Mouse (Mus musculus): Measurements from ENCODE around the gene Rpap2. TPM values are rescaled to one million over a fixed set of nuclear protein-coding genes. Genes with fewer than 3 reads are reported as not detected.

The Rpap2 gene
- polyA plus RNA-seq, 1 experiment from 2014 or later = 21.9 TPM

- ATAC-seq (ENCODE audit: low FRiP score, low read depth) = peak; percentile 95
- WGBS = 11% methylated on average over 46 of the region's 46 CpGs
- Histone ChIP-seq H3K27ac (replicated peaks) (peak overlapping the region; percentile 68), H3K4me2 (peak overlapping the region; percentile 89), H3K27me3 (0 out of 2 replicates have a peak, but pooled peaks cover 4% of the 10 kb centered on the region), H3K36me3 (no peaks in the 10 kb centered on the region), H3K9ac (peak overlapping the region; percentile 46), H3K9me3 (no peaks in the 10 kb centered on the region), H3K4me3 (peak overlapping the region; percentile 50), H3K4me1 (replicated peaks) (peaks cover 13% of the 10 kb centered on the region)
Measured at GRCm38 (mm10) chr5:107687592-107688498, 90.7 kb downstream of the Rpap2 start.

DNA sequence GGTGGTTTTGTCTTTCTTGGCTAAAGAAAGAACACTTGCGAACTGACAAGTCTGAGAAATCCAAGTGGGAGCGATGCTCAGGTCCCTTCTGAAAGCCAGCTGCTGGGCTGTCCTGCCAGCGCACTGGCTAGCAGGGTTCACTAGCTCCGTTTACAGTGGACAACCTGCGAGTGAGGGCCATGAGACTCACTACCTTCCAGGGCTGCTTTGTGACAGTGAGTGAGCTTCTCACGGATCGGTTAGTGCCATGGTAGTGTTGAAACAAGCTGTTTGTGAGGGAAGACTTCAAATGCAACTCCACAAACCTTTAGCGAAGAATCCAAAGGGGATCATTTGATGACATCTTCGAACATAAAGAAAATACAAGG, 91.3 kb downstream of the Rpap2 start:
- H3K27ac ChIP-seq (replicated peaks) = peak overlapping the region; percentile 68
- 0 out of 2 replicates have a peak, but pooled peaks cover 4% of the 10 kb centered on the region for H3K27me3 ChIP-seq
- no peaks in the 10 kb centered on the region for H3K36me3 ChIP-seq
- no peak; the same call in 1 of the 2 replicates for ATAC-seq (ENCODE audit: low FRiP score, low read depth)
- peak overlapping the region; percentile 50 for H3K4me3 ChIP-seq
- WGBS = 25% methylated on average over 9 of the region's 9 CpGs
- H3K4me1 ChIP-seq (replicated peaks) = peaks cover 13% of the 10 kb centered on the region
- H3K9me3 ChIP-seq = no peaks in the 10 kb centered on the region
- H3K4me2 ChIP-seq = peak overlapping the region; percentile 89
- peak overlapping the region; percentile 46 for H3K9ac ChIP-seq

GRCm38 (mm10) chr5:107695019-107695418, 97.8 kb downstream of the Rpap2 start:
- no peaks in the 10 kb centered on the region for H3K36me3 ChIP-seq
- no peak overlapping the region for H3K9ac ChIP-seq
- 82% methylated on average over 3 of the region's 3 CpGs for WGBS
- H3K27me3 ChIP-seq = no peaks in the 10 kb centered on the region
- H3K27ac ChIP-seq (replicated peaks) = no peak overlapping the region
- no peak overlapping the region for H3K4me3 ChIP-seq
- H3K9me3 ChIP-seq = no peaks in the 10 kb centered on the region
- no peaks in the 10 kb centered on the region for H3K4me1 ChIP-seq (replicated peaks)
- H3K4me2 ChIP-seq = no peak overlapping the region
- ATAC-seq (ENCODE audit: low FRiP score, low read depth) = no peak

- no peaks in the 10 kb centered on the region for H3K36me3 ChIP-seq
- H3K27me3 ChIP-seq = no peaks in the 10 kb centered on the region
- WGBS = 89% methylated on average over 8 of the region's 8 CpGs
- H3K4me3 ChIP-seq = no peak overlapping the region
- H3K4me1 ChIP-seq (replicated peaks) = no peaks in the 10 kb centered on the region
- H3K9ac ChIP-seq = no peak overlapping the region
- no peak for ATAC-seq (ENCODE audit: low FRiP score, low read depth)
- no peaks in the 10 kb centered on the region for H3K9me3 ChIP-seq
- H3K4me2 ChIP-seq = no peak overlapping the region
- H3K27ac ChIP-seq (replicated peaks) = no peak overlapping the region
Measured at GRCm38 (mm10) chr5:107698888-107699287, 101.7 kb downstream of the Rpap2 start.

GRCm38 (mm10) chr5:107700873-107701272, 103.7 kb downstream of the Rpap2 start:
- ATAC-seq (ENCODE audit: low FRiP score, low read depth) = no peak
- H3K4me1 ChIP-seq (replicated peaks) = no peaks in the 10 kb centered on the region
- no peak overlapping the region for H3K27ac ChIP-seq (replicated peaks)
- H3K4me3 ChIP-seq = no peak overlapping the region
- H3K9me3 ChIP-seq = no peaks in the 10 kb centered on the region
- no peak overlapping the region for H3K4me2 ChIP-seq
- no peaks in the 10 kb centered on the region for H3K36me3 ChIP-seq
- no peaks in the 10 kb centered on the region for H3K27me3 ChIP-seq
- H3K9ac ChIP-seq = no peak overlapping the region
- WGBS = 94% methylated on average over 10 of the region's 10 CpGs

DNA sequence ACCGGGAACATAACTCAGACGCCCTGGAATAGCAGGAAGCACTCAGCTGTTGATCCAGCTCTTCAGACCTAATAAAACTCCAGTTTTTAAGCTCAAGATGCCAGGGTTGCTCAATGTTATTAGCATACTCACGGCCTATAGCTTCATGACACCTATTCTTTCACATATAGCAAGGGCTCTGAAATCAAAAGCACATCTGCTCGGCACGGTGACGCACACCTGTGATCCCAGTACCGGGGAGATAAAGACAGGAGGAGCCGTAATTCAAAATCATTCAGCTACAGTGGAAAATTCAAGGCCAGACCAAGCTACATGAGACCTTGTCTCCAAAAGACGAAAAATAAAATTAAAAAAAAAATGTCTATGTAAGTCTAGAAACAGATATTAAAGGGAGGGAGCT, 104.5 kb downstream of the Rpap2 start:
- no peak for ATAC-seq (ENCODE audit: low FRiP score, low read depth)
- H3K27ac ChIP-seq (replicated peaks) = no peak overlapping the region
- H3K4me1 ChIP-seq (replicated peaks) = no peaks in the 10 kb centered on the region
- H3K9ac ChIP-seq = no peak overlapping the region
- WGBS = 89% methylated on average over 9 of the region's 9 CpGs
- H3K4me3 ChIP-seq = no peak overlapping the region
- H3K36me3 ChIP-seq = no peaks in the 10 kb centered on the region
- no peaks in the 10 kb centered on the region for H3K9me3 ChIP-seq
- H3K4me2 ChIP-seq = no peak overlapping the region
- no peaks in the 10 kb centered on the region for H3K27me3 ChIP-seq

GRCm38 (mm10) chr5:107703207-107703763, 106.1 kb downstream of the Rpap2 start:
- no peaks in the 10 kb centered on the region for H3K9me3 ChIP-seq
- no peak for ATAC-seq (ENCODE audit: low FRiP score, low read depth)
- no peaks in the 10 kb centered on the region for H3K27me3 ChIP-seq
- no peak overlapping the region for H3K4me2 ChIP-seq
- H3K9ac ChIP-seq = no peak overlapping the region
- no peaks in the 10 kb centered on the region for H3K36me3 ChIP-seq
- WGBS = 92% methylated on average over 6 of the region's 6 CpGs
- no peak overlapping the region for H3K27ac ChIP-seq (replicated peaks)
- H3K4me3 ChIP-seq = no peak overlapping the region
- H3K4me1 ChIP-seq (replicated peaks) = no peaks in the 10 kb centered on the region

DNA sequence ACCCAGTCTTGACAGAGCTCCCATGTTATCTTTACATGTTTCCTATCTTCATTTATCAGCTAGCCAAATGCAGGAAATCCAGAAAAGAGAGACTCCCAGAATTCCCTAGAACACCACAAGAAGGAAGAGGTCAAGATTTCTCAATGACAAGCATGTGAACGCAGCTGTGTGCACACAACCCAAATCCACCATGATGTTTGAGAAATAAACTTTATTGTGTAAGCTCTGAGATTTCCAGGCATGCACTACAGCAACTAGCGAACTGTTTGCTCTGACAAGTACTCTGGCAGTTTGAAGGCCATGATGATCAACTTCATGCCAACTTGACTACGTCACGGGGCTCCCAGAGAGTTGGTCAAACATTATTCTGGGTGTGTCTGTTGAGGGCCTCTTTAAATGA, 108.6 kb downstream of the Rpap2 start:
- Histone ChIP-seq H3K27me3 (no peaks in the 10 kb centered on the region), H3K9ac (no peak overlapping the region), H3K27ac (replicated peaks) (no peak overlapping the region), H3K4me3 (no peak overlapping the region), H3K4me1 (replicated peaks) (no peaks in the 10 kb centered on the region), H3K36me3 (no peaks in the 10 kb centered on the region), H3K4me2 (no peak overlapping the region), H3K9me3 (no peaks in the 10 kb centered on the region)
- no peak for ATAC-seq (ENCODE audit: low FRiP score, low read depth)
- 93% methylated on average over 4 of the region's 4 CpGs for WGBS

- Histone ChIP-seq H3K9ac (no peak overlapping the region), H3K9me3 (no peaks in the 10 kb centered on the region), H3K27me3 (no peaks in the 10 kb centered on the region), H3K4me2 (no peak overlapping the region), H3K27ac (replicated peaks) (no peak overlapping the region), H3K36me3 (no peaks in the 10 kb centered on the region), H3K4me1 (replicated peaks) (no peaks in the 10 kb centered on the region), H3K4me3 (no peak overlapping the region)
- WGBS = 77% methylated on average over 1 of the region's 1 CpGs
- ATAC-seq (ENCODE audit: low FRiP score, low read depth) = no peak
Measured at GRCm38 (mm10) chr5:107706262-107706661, 109.1 kb downstream of the Rpap2 start.

GRCm38 (mm10) chr5:107708124-107708797, 111.1 kb downstream of the Rpap2 start:
- H3K4me3 ChIP-seq = no peak overlapping the region
- no peak overlapping the region for H3K27ac ChIP-seq (replicated peaks)
- no peak for ATAC-seq (ENCODE audit: low FRiP score, low read depth)
- no peak overlapping the region for H3K9ac ChIP-seq
- no peaks in the 10 kb centered on the region for H3K4me1 ChIP-seq (replicated peaks)
- 92% methylated on average over 8 of the region's 8 CpGs for whole genome bisulfite sequencing
- no peaks in the 10 kb centered on the region for H3K9me3 ChIP-seq
- no peaks in the 10 kb centered on the region for H3K36me3 ChIP-seq
- H3K4me2 ChIP-seq = no peak overlapping the region
- H3K27me3 ChIP-seq = no peaks in the 10 kb centered on the region; the same call in 1 of the 2 replicates
